Mouse (Mus musculus) forebrain, embryonic 16.5 days (tissue): ENCODE results near the gene Faap100. TPM values are rescaled to one million over a fixed set of nuclear protein-coding genes. Genes with fewer than 3 reads are reported as not detected.
"Not testable (repeated sequence)": the region's sequence is repeated elsewhere in the genome, so short reads cannot be mapped to it uniquely, and the experiment has no call there.

Experiments used
- ATAC-seq: fragments of 200-750 bp; cut with Nextera tagmentation; 2 replicates; pipeline ENCODE4 v1.8.0; 2017; ENCODE audit warnings: mild to moderate bottlenecking, moderate library complexity
- H3K27ac ChIP-seq: fragments of 300-500 bp; sonication (generic); 2 replicates; pipeline ENCODE4 v1.5.1; 2014; ENCODE audit warnings: low read length, control low read depth
- H3K27me3 ChIP-seq: fragments of 300-500 bp; sonication (generic); replicated peaks from 2 replicates; pipeline ENCODE4 v1.6.1; 2014; ENCODE audit warnings: low read length; ENCODE audit not compliant: control insufficient read depth, insufficient read depth
- H3K36me3 ChIP-seq: fragments of 300-500 bp; sonication (generic); 2 replicates; pipeline ENCODE4 v1.6.1; 2014; ENCODE audit not compliant: control insufficient read depth, insufficient read depth
- H3K4me1 ChIP-seq: fragments of 300-500 bp; sonication (generic); replicated peaks from 2 replicates; pipeline ENCODE4 v1.6.1; 2014; ENCODE audit warnings: low read length; ENCODE audit not compliant: control insufficient read depth, insufficient read depth
- H3K4me2 ChIP-seq: fragments of 300-500 bp; sonication (generic); 2 replicates; pipeline ENCODE4 v1.6.1; 2014; ENCODE audit warnings: mild to moderate bottlenecking, low read length, control low read depth
- H3K4me3 ChIP-seq: fragments of 300-500 bp; sonication (generic); replicated peaks from 2 replicates; pipeline ENCODE4 v1.5.1; 2014; ENCODE audit warnings: mild to moderate bottlenecking, low read length, control low read depth
- H3K9ac ChIP-seq: fragments of 300-500 bp; sonication (generic); replicated peaks from 2 replicates; pipeline ENCODE4 v1.6.1; 2014; ENCODE audit warnings: low read depth, low read length, control low read depth
- H3K9me3 ChIP-seq: fragments of 300-500 bp; sonication (generic); 2 replicates; pipeline ENCODE4 v1.6.1; 2016; ENCODE audit warnings: low read length; ENCODE audit not compliant: control insufficient read depth
- WGBS: fragments of 180-500 bp; shearing (Covaris S2); extraction: QIAGEN DNeasy Blood & Tissue Kit; methylation state at CpG from one replicate; pipeline ENCODE4 v1.1.7; 2014; 5-methylcytosine and 5-hydroxymethylcytosine counted together
- polyA plus RNA-seq: library from polyadenylated mRNA; unstranded; fragments of >200 nt; fragmentation: Nextera tagmentation; extraction: Ambion mirVana; gene quantifications from 2 replicates; pipeline ENCODE4 v1.2.1, GENCODE M21; 2015

The Faap100 gene
- 72.7 and 95.3 TPM in 2 replicates for polyA plus RNA-seq

- WGBS = 9% methylated on average over 53 of the region's 54 CpGs
- peaks cover 34% of the 10 kb centered on the region for H3K36me3 ChIP-seq
Observed at GRCm38 (mm10) chr11:120378611-120379540, at the start of gene Faap100. Gene Faap100 (minus strand): TSS chr11:120378764.

DNA sequence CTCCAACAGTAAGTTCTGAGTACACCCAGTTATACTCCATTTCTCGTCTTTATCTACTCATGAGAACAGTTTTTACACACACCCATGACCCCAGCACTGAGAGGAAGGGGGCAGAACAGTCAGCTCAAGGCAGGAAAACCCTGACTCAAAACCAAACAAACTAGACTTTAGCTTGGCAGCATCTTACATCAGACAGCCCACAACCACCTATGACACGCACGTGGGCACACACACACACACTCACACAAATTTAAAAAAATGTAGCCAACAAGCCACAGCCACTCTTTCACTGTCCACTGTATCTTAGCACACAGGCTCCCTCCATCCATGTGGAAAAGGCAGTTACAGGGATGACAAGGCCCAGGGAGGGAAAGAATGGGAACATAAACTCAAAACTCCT is 48.2 kb upstream of the Faap100 start:
- no peak for ATAC-seq
- H3K27ac ChIP-seq = no peak overlapping the region
- H3K4me3 ChIP-seq = no peak overlapping the region
- peaks cover 26% of the 10 kb centered on the region for H3K36me3 ChIP-seq
- no peaks in the 10 kb centered on the region for H3K4me1 ChIP-seq
- no peaks in the 10 kb centered on the region for H3K9me3 ChIP-seq
- 94% methylated on average over 3 of the region's 3 CpGs for WGBS
- no peaks in the 10 kb centered on the region for H3K27me3 ChIP-seq
- no peak overlapping the region for H3K9ac ChIP-seq
- H3K4me2 ChIP-seq = no peak overlapping the region

More at GRCm38 (mm10) chr11:120378611-120379540, at the start of gene Faap100:
- H3K9me3 ChIP-seq = no peaks in the 10 kb centered on the region
- peaks cover 33% of the 10 kb centered on the region for H3K4me1 ChIP-seq
- H3K4me3 ChIP-seq = peak within 1 kb of the TSS; percentile 92
- peak within 1 kb of the TSS; percentile 87 for H3K9ac ChIP-seq
- H3K27me3 ChIP-seq = no peaks in the 10 kb centered on the region
- H3K4me2 ChIP-seq = peak within 1 kb of the TSS; percentile 94
- H3K27ac ChIP-seq = peak within 1 kb of the TSS; percentile 81
- peak; percentile 84 for ATAC-seq

DNA sequence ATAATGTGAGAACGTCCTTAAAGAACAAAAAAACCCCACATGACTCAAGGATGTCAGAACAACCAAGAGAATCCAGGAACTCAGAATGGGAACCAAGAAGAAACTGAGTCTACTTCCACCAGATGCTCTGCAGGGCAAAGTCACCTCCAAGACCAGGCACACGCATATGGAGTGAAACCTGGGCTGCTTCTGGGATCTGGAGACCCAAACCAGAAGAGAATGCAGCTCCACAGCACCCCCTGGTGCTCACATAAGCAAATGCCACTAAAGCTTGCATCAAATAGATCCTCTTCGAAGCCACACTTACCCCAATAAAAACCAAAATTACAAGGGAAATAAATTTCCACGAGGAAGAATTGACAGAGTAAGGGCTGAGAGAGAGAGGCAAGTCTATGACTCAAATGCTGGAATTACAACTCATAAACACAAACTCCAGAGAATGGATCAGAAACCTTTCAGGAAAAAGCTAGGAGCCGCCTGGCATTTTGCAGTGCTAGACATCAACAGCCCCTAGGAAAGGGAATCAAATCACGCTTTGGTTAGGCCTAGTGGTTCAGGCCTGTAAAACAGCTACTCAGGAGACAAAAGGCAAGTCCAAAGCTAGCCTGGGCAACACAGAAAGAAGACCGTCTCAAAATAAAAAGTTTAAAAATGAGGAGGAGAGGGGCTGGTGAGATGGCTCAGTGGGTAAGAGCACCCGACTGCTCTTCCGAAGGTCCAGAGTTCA is 45.2 kb upstream of the Faap100 start:
- ATAC-seq = no peak
- Histone ChIP-seq H3K4me1 (no peaks in the 10 kb centered on the region), H3K27ac (no peak overlapping the region), H3K9me3 (no peaks in the 10 kb centered on the region), H3K36me3 (peaks cover 28% of the 10 kb centered on the region), H3K27me3 (no peaks in the 10 kb centered on the region), H3K9ac (no peak overlapping the region), H3K4me3 (no peak overlapping the region), H3K4me2 (no peak overlapping the region)
- 68% methylated on average over 9 of the region's 9 CpGs for whole genome bisulfite sequencing

DNA sequence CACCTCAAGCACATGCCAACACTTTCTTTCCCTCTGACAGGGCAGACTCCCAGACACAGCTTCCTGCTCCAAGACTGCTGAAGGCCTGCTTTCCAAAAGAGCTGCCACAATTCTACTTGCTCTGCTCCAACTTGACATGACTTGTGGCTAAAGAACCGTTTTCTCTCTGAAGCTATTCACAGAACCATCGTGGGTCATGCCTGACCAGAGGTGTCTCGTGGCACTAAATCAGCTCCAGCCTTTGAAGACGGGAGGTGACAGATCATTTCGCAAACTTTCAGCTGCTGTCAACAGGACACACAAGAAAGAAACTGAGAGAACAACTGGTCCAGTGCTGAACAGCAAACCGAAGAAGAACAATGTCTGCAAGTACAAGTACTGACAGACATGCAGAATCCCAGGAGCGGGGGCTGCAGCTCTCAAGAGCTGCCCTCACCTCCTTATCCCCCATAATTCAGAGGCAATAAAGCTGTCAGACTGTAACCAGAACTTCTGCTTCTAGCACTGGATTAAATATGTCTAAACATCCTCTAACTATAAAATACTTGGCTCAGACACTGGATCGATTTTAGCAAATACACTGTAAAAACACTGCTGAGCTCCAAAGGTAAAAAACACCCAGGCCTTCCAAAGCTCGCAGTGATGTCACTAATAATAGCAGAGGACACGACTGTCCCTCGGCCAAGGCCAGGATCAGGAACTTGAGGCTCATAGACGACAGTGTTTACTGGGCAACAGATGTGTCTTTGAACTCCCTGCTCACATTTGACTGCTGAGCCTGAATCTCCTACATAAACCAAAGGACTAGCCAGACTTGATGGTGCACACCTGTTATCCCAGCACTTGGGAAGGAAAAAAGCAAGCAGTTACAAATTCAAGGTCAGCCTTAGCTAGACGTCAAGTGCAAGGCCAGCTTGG is 44.3 kb upstream of the Faap100 start:
- WGBS = 88% methylated on average over 13 of the region's 13 CpGs
- ATAC-seq = no peak
- no peak overlapping the region for H3K9ac ChIP-seq
- peaks cover 28% of the 10 kb centered on the region for H3K36me3 ChIP-seq
- H3K4me1 ChIP-seq = no peaks in the 10 kb centered on the region
- H3K27me3 ChIP-seq = no peaks in the 10 kb centered on the region
- H3K9me3 ChIP-seq = no peaks in the 10 kb centered on the region
- H3K4me3 ChIP-seq = no peak overlapping the region
- H3K4me2 ChIP-seq = no peak overlapping the region
- no peak overlapping the region for H3K27ac ChIP-seq

DNA sequence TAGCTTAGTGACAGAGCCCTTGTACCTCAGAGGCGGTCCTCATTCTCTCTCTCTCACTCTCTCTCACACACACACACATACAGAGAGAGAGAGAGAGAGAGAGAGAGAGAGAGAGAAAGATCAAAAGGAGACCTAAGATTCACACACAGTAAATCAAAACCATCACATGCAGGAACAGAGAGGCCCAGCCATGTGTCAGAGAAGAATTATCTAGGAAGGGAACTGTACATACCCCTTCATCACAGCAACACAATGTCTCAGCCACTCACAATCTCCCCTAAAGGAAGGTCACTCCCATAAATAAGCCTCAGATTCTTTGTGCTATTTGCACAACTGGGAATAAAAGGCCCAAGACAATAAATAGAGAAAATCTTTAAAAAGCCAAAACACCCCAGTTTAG is 40.0 kb upstream of the Faap100 start:
- Histone ChIP-seq H3K36me3 (peaks cover 30% of the 10 kb centered on the region), H3K4me1 (no peaks in the 10 kb centered on the region), H3K4me3 (no peak overlapping the region), H3K4me2 (no peak overlapping the region), H3K27me3 (no peaks in the 10 kb centered on the region), H3K9me3 (no peaks in the 10 kb centered on the region), H3K9ac (no peak overlapping the region), H3K27ac (no peak overlapping the region)
- ATAC-seq = no peak
- WGBS = 96% methylated on average over 1 of the region's 1 CpGs

- H3K4me1 ChIP-seq = no peaks in the 10 kb centered on the region
- peaks cover 35% of the 10 kb centered on the region for H3K36me3 ChIP-seq
Observed at GRCm38 (mm10) chr11:120417852-120418251, 39.3 kb upstream of the Faap100 start.

DNA sequence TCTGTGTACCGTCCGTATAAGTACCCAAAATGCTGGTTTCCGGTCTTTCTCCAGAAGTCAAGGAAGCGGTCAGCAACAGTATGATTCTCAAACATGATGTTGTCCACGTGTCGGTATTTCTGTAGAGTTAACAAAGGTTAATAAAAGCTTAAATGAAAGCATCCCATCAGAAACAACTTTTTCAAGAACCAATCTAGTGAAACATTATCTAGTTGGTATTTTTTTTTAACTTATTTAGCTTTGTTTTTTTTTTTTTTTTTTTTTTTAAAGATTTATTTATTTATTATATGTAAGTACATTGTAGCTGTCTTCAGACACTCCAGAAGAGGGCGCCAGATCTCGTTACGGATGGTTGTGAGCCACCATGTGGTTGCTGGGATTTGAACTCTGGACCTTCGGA is 35.1 kb upstream of the Faap100 start:
- not testable (repeated sequence) for ATAC-seq, H3K9ac ChIP-seq, H3K27ac ChIP-seq, H3K4me2 ChIP-seq, H3K4me3 ChIP-seq, H3K4me1 ChIP-seq, H3K27me3 ChIP-seq, H3K9me3 ChIP-seq
- 97% methylated on average over 7 of the region's 10 CpGs for WGBS
- H3K36me3 ChIP-seq = peaks cover 50% of the 10 kb centered on the region

More at GRCm38 (mm10) chr11:120417852-120418251, 39.3 kb upstream of the Faap100 start:
- H3K4me2 ChIP-seq = no peak overlapping the region
- no peak overlapping the region for H3K9ac ChIP-seq
- WGBS = 91% methylated on average over 7 of the region's 7 CpGs
- no peak overlapping the region for H3K27ac ChIP-seq
- no peak for ATAC-seq
- H3K9me3 ChIP-seq = no peaks in the 10 kb centered on the region
- H3K27me3 ChIP-seq = no peaks in the 10 kb centered on the region
- no peak overlapping the region for H3K4me3 ChIP-seq

DNA sequence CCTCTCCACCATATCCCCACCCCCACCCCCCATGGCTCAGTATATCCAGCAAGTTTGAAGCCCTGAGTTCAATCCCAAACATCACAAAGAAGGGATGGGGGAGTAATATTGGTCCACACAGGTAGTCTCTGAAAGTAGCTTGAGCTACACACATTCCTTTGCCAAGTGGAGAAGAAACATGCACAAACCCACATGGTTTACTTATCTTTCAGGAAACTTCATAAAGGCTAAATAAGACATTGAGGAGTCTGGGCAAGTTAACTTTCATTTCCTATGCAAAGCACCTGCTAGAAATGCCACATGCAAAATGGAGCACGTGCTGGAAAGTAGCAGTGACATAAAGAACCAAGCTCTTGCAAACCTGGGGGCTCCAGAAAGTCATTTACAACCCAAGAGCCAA is 27.9 kb upstream of the Faap100 start:
- Histone ChIP-seq H3K36me3 (peaks cover 56% of the 10 kb centered on the region), H3K4me3 (no peak overlapping the region), H3K4me2 (no peak overlapping the region), H3K4me1 (no peaks in the 10 kb centered on the region), H3K27ac (no peak overlapping the region), H3K9ac (no peak overlapping the region), H3K27me3 (no peaks in the 10 kb centered on the region), H3K9me3 (no peaks in the 10 kb centered on the region)
- WGBS = 89% methylated on average over 1 of the region's 1 CpGs
- ATAC-seq = no peak
